Mouse (Mus musculus) adrenal gland, postnatal 36 days (tissue): ENCODE data around the gene Sp1. TPM values are rescaled to one million over a fixed set of nuclear protein-coding genes. Genes with fewer than 3 reads are reported as not detected.

Experiments used
- DNase-seq, 2 experiments: peaks; one replicate each; pipeline ENCODE4 v3.0.0; 2021; ENCODE audit warnings: mixed read lengths in 1 of 2
- long read RNA-seq, 2 experiments: library from polyadenylated mRNA; stranded (forward); transcript quantifications; one replicate each; pipeline ENCODE4 v2.0.0; 2021; ENCODE audit warnings: borderline sequencing depth in 2 of 2
- total RNA-seq, 2 experiments: library from RNA; stranded (reverse); gene quantifications; 2 replicates each; pipeline ENCODE4 v1.2.3; 2021

Sp1 gene
- total RNA-seq, result 10 to 100 TPM; 78.9 to 79.7 TPM
- long read RNA-seq, experiment 1, full-length matches to known transcripts, result 2 of 9 reads
- long read RNA-seq, experiment 1, partial matches to known transcripts, result 3 of 9 reads
- long read RNA-seq, experiment 1, other reads (novel, unspliced or antisense), result 4 of 9 reads
- long read RNA-seq, experiment 2, partial matches to known transcripts, result 0 of 2 reads
- long read RNA-seq, experiment 2, other reads (novel, unspliced or antisense), result 2 of 2 reads

DNA sequence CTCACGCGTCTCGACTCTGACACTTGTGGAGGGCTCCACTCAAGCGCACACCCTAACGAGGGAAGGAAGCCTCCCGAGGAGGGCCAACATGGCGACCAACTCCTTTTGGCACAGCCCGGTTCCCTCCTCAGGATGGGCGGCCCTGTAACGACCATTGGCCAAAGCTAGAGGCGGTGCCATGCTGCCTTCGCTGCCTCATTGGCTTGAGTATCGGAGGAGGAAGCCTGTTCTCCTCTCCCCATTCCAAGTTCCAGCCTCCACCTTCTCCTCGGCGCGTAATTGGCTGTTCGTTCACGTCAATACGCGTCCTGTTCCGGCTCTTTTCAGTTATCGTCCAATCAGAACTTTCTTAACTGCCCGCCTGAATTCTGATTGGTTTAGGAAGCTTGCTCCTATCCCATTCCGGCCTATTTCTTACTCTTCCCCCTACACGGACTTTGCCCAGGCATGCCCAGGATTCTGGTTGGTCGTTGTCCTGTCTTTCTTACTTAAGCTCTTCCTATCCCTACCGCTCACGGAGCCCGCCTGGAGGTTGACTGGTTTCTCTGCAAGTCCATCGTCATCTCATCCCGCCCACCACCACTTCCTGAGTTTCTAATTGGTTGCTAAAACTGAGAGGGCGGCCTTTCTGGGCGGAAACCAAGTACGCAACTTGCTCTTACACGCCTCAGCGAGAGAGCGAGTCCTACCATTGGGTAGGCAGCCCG is at the start of gene Sp1:
Gene Sp1, plus strand, starts transcription at position 655 of the 707 bp plus-strand sequence.
- peak; percentile 98 for DNase-seq

DNA sequence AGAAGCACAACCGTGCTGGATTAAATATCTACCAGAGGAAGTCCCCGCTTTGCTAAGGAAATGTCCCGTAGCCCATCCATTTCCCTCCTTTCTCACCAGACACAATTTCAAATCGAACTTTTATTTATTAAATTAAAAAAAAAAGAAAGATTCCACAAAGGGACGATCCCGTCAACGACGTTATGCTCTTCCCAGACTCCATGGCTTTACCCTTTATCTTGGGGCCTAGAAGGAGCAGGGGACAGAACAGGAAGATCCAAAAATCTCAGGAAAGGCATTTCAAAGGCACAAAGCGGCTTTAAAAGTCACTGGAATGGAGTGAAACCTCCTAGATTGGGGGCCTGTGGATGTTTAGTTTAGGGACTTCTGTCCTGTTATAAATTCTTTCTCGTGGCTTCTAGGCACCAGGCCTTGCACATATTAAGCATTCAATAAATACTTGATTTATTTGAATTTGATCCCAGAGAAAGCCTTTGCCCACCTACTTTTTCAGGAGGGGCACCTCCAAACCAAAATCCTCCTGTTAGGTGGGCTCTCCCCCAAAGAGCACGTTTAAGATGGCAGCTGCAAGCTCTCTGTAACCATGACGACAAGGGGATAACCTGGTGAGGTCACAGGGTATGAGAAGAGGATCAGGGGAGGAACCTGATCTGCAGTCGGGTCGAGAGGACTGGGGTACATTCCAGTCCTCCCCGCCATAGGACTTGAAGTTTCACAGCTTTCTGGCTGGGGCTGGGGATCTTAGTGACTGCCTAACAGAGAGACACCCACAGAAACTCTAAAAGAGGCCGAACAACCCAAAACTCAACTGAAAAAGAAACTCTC is 49.2 kb upstream of the Sp1 start:
- no peak for DNase-seq

DNA sequence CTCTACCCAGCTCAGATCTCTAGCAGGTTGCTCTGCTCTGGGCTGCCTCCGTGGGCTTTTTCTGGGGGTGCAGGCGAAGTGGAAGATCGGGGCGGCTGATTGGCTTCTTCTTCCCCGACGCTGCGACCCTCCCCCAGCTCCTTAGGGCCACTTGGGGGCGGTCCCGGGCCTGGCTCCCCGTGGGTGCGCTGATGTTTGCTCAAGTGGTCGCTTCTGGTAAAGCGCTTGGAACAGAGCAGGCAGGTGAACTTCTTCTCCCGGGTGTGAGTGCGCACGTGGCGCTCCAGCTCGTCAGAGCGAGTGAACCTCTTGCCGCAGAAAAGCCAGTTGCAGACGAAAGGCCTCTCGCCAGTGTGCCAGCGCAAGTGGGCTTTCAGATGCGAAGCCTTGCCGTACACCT is 47.8 kb upstream of the Sp1 start:
- no peak for DNase-seq

DNA sequence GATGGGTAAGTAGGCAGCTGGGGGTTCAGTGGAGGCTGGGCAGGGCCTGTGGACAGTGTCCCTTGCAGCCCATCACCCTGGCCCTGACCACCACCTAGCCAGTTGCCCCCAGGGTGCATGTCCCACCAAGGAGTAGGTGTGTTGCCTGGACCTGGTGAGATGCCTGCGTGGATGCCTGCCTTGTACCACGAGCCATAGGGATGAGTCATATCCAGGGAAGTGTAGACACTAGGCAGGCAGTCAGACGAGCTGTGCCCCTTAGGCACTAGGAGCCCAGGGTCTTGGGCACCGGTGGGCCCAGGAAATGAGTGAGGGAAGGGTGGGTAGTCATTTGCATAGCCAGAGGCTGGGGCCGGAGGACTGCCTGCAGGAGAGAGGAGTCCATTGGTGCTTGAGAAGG is 47.1 kb upstream of the Sp1 start:
- no peak for DNase-seq

DNA sequence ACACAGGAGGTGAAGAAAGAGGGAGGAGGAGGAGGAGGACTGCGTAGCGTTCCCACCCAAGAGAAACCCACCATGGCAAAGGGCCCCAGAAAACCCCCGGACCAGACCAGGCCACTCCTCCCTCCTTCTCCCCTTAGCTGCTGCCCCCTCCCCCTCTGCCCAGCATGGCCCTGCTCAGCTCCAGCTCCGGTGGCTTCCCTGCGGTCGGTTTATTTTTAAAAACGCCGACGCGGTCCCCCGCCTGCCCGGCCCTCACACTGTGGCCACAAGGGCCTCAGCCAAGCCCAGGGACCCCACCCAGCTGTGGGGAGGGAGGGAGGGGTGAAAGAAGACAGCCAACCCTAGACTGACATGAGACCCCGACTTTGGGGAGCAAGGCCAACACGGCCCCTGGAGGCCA is 43.3 kb upstream of the Sp1 start:
- no peak for DNase-seq

DNA sequence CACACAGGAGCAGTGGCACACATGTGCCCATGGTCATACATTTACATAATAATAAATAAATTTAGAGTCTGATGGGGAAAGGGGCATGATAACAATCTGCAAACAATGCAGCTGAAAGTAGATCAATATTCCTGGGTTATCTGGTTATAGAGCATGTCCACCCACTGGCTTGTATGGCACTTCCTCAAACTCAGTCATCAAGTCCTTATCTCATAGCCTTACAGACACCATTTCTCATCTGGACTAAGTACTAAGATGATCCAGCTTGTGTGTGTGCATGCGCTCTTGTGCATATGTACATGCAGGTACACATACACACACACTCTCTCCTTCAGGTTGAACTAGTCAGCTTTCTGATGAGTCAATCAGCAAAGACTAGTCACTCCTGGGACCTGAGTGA is 41.3 kb upstream of the Sp1 start:
- no peak for DNase-seq

DNA sequence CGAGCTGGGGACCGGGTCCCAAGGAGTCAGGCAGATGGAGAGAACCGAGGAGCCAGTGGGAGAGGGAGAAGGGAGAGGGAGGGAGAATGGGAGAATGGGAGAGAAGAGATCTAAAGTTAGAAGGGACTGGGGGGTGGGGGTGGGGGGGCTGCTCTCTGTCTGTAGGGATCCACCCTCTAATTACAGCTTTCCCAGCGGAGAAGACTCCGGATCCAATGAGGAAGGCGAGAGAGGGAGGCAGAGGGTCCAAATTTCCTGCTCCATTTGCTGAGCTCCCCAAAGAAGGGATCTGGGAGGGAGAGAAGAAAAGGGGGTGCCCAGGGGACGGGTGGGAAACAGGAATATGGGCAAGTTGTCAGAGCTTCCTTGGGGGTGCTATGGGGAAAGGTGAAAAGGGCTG is 39.7 kb upstream of the Sp1 start:
- DNase-seq, result no peak

DNA sequence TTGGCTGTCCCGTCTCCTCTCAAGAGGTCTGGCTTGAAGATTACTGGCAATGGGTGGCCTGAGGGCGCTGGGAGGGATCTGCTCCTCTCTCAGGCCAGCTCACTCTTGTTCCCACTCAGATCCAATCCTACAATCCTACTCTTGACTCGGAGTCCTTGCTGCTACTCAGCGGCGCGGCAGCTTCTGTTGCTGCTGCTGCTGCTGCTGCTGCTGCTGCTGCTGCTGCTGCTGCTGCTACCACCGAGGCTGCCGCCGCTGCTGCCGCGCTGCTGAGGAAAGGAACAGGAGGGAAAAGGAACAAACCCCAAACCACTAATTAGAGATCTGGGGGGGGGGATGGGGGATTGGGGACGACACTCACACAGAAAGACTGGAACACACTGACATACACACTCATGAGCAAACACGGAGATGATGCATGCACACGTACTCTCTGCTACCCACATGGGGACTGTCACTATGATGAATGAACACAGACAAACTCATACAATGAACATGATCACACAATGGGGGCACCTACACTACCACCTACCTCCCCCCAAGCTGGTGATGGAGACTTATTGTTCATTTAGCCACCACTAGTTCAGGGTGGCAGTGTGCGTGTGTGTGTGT is 39.1 kb upstream of the Sp1 start, which contains the start of gene Sp7:
Gene Sp7, minus strand, starts transcription at position 450 of the 612 bp plus-strand sequence.
- DNase-seq, result no peak

DNA sequence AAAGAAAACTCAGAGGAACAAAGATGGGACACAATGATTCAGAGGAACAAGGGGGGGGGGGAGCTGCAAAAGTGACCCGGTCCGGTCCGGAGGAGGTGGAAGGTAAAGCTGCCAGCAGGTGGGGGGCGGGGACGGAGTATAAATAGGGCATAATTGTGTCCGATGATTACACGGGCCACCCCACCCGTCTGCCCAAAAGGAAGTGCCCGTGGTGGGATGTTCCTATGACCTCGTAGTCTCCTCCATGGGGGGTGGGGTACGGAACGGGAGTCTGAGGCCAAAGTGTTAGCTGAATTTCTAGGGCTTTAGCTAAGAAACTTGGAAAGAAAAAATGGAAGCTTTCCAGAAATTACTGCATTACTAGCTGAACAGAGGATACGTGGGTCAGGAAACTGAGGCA is 36.0 kb upstream of the Sp1 start:
- DNase-seq, result no peak

DNA sequence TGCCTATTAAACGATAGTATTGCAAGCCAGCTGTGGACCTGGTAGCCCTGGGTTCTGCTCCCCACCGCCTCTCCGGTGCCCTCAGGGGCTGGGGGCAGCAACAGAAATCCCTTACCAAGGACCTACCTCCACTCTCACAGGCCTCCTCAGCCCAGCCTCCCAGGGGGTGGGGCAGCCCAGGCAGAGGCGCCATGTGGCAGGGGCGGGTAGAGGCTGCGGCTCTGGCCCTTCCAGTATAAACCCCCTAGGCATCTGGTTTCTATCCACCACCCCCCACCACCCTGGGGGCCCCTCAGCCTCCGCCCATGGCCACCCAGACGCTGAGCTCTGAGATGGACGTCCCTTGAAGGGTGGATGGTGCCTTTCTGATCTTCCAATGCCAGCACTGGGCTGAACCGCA is 35.2 kb upstream of the Sp1 start:
- DNase-seq, result no peak

DNA sequence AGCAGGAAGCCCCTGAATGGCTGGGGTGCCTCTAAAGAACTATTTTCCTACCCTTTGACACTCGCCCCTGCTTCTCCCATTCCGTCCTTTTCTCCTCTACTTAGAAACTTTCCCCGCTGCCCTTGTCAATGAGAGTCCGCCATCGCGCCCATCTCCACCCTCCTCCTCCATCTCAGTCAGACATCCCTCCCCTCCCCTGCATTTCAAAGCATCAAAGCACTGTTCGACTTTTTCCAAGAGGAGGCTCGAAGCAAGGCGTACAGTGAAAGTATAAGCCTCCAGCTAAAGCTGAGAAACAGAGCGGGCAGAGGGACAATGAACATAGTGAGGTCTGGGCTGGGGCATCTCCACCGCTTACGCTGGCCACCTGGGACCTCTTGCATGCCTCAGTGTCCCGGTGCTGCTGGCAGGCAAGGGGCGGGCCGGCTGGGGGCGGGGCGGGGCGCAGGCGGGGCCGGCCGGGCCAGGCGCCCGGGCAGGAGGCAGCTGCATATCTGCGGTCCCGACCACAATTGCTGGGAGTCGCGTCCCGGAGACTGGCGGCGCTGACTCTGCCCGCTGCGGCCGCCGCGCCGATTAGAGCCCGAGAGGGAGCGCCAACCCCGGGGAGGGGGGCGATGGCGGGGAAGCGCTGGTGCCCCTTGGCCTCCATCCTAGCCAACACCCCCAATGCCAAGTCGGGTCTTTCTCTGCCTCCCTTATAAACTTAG is 29.3 kb upstream of the Sp1 start:
- DNase-seq, result peak; percentile 72 to 80

DNA sequence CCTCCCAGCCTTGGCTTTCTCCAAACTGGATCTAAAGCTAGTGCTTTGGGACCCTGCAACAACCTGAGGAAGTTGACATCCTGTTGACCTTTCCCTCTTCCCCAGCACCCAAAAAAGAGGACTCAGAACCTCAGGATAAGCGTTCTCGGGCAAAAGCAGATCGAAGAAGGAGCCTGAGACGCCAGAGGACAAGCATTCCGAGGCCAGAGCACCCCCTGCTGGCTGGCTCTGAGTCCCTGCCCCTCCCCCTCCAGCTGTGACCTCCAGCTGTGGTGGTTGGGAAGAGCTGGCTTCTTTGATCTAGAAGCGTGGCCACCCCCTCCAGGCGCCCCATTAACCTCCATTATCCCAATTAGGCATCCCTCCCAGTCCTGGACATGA is 28.8 kb upstream of the Sp1 start:
- DNase-seq, result peak; percentile 90 to 94

DNA sequence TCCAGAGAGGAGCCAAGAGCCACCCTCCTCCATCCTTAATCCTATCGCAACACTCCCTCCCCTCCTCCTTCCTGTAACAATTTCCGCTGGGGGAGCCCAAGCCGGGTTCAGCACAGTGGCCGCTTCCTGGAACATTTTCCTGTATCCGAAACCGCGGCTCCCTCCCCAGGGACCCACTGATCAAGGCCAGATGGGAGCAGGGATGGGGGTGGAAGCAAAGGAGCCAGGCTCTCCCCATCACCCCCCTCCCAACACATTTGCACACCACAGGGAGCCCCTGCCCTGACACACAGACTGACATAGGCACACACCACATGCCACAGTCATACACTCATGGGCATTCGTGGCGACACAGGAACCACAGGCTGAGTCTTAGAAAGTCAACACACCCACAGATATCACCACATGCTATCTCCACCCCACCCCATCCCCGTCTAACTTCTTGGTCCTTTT is 28.1 kb upstream of the Sp1 start:
- DNase-seq, result peak; percentile 68 to 78

DNA sequence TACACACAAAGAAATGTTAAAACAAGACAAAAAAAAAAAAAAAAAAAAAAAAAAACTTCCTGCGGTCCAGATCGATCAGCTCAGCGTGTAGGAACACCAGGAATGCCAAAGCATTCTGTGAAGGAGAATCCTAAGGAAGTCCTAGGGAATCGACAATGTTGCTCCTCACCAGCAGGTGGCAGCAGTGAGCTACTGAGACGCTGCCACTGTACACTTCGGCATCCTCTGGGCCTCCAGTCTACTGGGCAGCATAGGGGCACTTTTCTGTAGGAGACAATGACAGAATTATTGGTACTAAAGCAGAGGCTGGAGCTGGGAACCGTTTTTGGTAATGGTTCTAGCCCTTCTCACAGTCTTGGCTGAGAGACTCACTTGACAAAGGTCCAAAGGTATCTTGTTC is 24.4 kb upstream of the Sp1 start:
- DNase-seq, result peak; percentile 83 to 91

DNA sequence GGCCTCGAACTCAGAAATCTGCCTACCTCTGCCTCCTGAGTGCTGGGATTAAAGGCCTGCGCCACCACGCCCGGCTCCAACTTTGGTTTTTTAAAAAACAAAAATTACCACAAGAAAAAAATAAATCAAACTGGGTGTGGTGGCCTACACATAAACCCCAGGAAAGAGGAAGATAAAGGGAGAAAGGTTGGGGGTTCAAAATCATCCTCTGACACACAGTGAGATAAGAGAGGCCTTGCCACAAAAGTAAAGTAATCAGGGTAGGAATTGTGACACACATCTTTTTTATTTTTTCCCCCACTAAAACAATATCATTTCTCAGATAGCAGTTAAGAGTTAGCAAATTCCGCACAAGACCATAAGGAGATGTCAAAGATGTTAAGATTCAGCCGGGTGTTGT is 22.3 kb upstream of the Sp1 start:
- DNase-seq, result no peak

DNA sequence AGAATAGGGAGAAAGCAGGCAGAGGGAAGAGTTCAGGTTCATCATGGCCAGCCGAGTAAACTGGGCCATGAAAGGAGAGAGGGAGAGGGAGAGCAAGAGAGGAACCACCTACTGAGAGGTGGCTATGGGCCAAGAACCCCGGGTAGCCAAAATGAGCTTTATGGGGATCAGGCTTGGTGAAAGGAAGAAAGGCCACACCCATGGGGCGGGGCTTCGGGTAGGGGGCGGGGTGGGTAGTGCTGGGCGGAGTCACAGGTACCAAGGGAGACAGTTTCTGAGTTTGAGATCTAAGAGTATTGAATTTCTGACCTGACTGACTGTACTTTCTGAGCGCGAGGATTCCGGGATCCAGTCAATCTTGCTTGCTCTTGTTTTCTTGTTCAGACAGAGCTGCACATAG is 19.3 kb upstream of the Sp1 start:
- no peak for DNase-seq

DNA sequence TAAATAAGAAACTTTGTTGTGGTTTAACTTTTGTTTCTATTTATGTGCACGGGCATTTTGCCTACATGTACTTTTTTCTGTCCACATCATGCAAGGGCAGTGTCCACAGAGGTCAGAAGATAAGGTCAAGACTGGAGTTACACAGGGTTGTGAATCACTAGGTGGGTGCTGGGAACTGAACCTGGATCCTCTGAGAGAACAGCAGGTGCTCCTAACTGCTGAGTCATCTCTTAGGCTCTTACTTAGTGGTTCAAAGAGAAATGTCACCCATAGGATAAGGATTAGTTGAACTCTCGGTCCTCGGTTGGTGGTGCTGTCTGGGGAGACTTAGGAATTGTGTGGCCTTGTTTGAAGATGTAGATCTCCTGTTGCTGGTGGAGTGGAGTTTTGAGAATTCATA is 17.0 kb upstream of the Sp1 start:
- DNase-seq, result no peak

DNA sequence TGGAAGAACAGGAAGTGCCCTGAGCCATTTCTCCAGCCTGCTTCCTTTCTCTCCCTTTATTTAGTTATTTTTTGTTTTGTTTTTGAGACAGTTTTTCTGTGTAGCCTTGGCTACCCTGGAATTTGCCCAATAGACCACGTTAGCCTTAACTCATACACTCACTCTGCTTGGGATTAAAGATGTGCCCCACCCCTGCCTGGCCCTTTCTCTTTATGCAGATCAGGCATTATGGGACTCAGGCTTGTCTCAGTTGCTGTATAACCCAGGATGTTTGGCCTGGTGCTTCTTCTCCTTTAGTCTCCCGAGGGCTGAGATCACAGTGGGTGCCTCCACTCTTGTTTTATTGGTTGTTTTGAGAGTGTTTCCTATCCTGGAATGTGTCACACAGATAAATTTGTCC is 13.4 kb upstream of the Sp1 start:
- DNase-seq, result no peak

DNA sequence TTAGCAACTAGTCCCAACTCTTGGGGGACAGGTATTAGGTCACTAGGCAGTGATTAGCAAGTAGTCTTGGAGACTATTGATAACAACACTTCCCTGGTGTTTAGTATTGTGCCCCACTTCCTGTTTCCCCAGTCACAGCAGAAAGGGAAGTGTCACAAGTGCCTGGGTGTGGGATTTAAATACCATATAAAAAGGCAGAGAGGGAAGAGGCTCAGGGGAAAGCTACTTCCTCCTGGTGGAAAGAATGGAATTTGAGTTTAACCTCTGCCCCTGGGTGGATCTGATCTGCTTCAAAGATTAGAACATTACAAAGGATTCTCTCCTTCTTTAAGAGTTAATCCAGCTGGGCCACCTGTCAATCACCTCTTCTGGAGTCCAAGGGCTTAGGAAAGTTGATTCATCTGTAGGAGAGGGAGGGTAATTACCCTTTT is 12.3 kb upstream of the Sp1 start:
- DNase-seq, result no peak

DNA sequence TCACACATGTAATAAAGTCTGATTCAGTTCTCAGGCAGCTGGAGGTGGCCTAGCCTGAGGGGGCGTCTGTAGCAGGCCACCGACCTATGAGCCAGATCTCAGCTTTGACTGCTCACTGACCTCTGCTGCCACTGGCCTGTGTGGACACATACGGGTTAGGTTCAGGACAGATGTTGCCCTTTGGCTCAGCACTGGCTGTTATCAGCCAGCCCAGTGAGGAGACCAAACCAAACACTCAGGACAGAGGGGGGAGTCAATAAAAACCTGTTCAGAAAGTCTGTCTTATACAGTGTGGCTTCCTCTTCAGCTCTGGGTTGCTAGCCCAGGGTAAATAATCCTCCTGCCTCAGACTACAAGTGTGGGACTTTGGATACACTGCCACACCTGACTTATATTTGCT is 10.9 kb upstream of the Sp1 start:
- DNase-seq, result no peak

DNA sequence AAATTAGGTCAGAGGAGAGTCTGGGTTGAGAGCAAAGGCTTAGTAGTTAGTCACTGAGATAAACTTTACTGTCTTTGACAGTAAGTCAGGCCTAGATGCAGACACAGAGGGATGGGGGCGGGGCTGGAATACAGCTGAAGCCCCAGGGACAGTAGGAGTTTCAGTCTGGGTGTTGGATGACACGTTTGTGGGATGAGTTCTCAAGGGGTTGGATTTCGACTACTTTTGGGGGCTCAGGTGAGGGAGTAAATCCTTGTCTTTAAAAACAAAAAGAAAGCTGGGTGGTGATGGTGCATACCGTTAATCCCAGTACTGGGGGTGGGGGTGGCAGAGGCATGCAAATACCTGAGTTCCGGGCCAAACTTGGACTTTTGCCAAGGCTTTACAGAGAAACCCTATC is 7.3 kb upstream of the Sp1 start:
- DNase-seq, result peak; percentile 54 to 78
